Mouse (Mus musculus): Measurements from ENCODE around the gene Prkab2. TPM values are rescaled to one million over a fixed set of nuclear protein-coding genes. Genes with fewer than 3 reads are reported as not detected.

Gene Prkab2
- polyA plus RNA-seq (2012; rRNA removed; ENCODE audit: low replicate concordance), result 4.4 and 34.8 TPM in 2 replicates

GRCm38 (mm10) chr3:97657655-97658411 is at the start of gene Prkab2:
TSS of gene Prkab2 (plus strand) at chr3:97658193.

GRCm38 (mm10) chr3:97609845-97610410 is 48.1 kb upstream of the Prkab2 start, which contains the start of gene Chd1l:
TSS of gene Chd1l (minus strand) at chr3:97610203.

GRCm38 (mm10) chr3:97628391-97629001 is 29.5 kb upstream of the Prkab2 start, which contains the start of gene Fmo5:
TSS of gene Fmo5 (plus strand) at chr3:97628804.

GRCm38 (mm10) chr3:97674644-97675110 is 16.7 kb downstream of the Prkab2 start, which contains the start of gene Gm17651:
TSS of gene Gm17651 (minus strand) at chr3:97674694.

Other genes with a start within 250 kb of the Prkab2 start
- gene Olfr1402, start 236.2 kb upstream of the Prkab2 start, polyA plus RNA-seq (2012; rRNA removed; ENCODE audit: low replicate concordance), result not detected in 2 replicates
- gene Chd1l, start 48.0 kb upstream of the Prkab2 start, polyA plus RNA-seq (2012; rRNA removed; ENCODE audit: low replicate concordance), result 3.3 and 5.0 TPM in 2 replicates
- gene Fmo5, start 29.4 kb upstream of the Prkab2 start, polyA plus RNA-seq (2012; rRNA removed; ENCODE audit: low replicate concordance), result 5.6 and 12.1 TPM in 2 replicates
- not detected in 2 replicates for gene Gm17651, start 16.5 kb downstream of the Prkab2 start, polyA plus RNA-seq (2012; rRNA removed; ENCODE audit: low replicate concordance)
- 29.2 and 427 TPM in 2 replicates for gene Pde4dip, start 230.5 kb downstream of the Prkab2 start, polyA plus RNA-seq (2012; rRNA removed; ENCODE audit: low replicate concordance)
- gene Sec22b, start 243.0 kb downstream of the Prkab2 start, polyA plus RNA-seq (2012; rRNA removed; ENCODE audit: low replicate concordance), result 23.9 and 32.7 TPM in 2 replicates

Data from mammary gland, adult 2 months (tissue).